Mouse (Mus musculus) embryonic fibroblast, embryonic 13.5 days (primary cell): ENCODE measurements around the gene Tas2r143. TPM values are rescaled to one million over a fixed set of nuclear protein-coding genes. Genes with fewer than 3 reads are reported as not detected.
A peak's percentile ranks its signal among the peaks of the same experiment; 100 is the strongest.

Source experiments
- H3K27ac ChIP-seq: 2 replicates; pipeline ENCODE4 v1.5.1; 2012; ENCODE audit warnings: low read length, control low read depth, inconsistent platforms; ENCODE audit not compliant: insufficient read depth
- H3K4me1 ChIP-seq: 2 replicates; pipeline ENCODE4 v1.6.1; 2011; ENCODE audit warnings: low read length; ENCODE audit not compliant: control insufficient read depth, insufficient read depth
- H3K4me3 ChIP-seq: 2 replicates; pipeline ENCODE4 v1.5.1; 2011; ENCODE audit warnings: mild to moderate bottlenecking, control low read depth, low read length; ENCODE audit not compliant: insufficient read depth
- CTCF ChIP-seq: IDR thresholded peaks from 2 replicates; pipeline ENCODE4 v1.5.1; 2011; ENCODE audit warnings: mild to moderate bottlenecking, control low read depth, low read length, moderate library complexity, borderline replicate concordance; ENCODE audit not compliant: insufficient read depth
- POLR2A ChIP-seq: IDR thresholded peaks from 2 replicates; pipeline ENCODE4 v1.6.1; 2011; ENCODE audit warnings: low read depth, mild to moderate bottlenecking, control low read depth, low read length, moderate library complexity
- polyA plus RNA-seq: library from polyadenylated mRNA; stranded (reverse); fragments of >200 nt; gene quantifications from 2 replicates; pipeline ENCODE4 v1.2.4, GENCODE M21; 2011; ENCODE audit warnings: low read depth; ENCODE audit not compliant: missing spikeins, insufficient read length

Tas2r143 gene
- not detected in 2 replicates for polyA plus RNA-seq

DNA sequence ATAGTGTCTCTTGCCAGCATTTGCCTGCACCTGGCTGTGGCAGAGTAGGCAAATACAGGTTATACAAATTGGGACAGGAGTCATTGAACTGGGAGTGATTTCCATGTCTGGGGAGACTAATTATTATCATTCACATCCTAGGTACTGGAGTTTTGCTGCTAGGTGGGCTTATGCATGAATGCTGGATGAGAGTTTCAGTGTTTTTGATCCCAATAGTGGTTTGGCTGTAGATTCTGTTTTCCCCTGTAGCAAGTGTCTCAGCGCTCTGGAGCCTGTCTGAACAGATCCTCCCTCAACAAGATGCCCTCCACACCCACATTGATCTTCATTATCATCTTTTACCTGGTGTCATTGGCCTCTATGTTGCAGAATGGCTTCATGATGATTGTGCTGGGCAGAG, at the start of gene Tas2r143:
Gene Tas2r143, plus strand, starts transcription at position 301 of the 400 bp plus-strand sequence.
- H3K4me3 ChIP-seq: no peak within 1 kb of the TSS
- H3K27ac ChIP-seq: no peak within 1 kb of the TSS
- TF ChIP-seq CTCF (no peak), POLR2A (no peak)
- peaks cover 9% of the 10 kb centered on the region for H3K4me1 ChIP-seq

DNA sequence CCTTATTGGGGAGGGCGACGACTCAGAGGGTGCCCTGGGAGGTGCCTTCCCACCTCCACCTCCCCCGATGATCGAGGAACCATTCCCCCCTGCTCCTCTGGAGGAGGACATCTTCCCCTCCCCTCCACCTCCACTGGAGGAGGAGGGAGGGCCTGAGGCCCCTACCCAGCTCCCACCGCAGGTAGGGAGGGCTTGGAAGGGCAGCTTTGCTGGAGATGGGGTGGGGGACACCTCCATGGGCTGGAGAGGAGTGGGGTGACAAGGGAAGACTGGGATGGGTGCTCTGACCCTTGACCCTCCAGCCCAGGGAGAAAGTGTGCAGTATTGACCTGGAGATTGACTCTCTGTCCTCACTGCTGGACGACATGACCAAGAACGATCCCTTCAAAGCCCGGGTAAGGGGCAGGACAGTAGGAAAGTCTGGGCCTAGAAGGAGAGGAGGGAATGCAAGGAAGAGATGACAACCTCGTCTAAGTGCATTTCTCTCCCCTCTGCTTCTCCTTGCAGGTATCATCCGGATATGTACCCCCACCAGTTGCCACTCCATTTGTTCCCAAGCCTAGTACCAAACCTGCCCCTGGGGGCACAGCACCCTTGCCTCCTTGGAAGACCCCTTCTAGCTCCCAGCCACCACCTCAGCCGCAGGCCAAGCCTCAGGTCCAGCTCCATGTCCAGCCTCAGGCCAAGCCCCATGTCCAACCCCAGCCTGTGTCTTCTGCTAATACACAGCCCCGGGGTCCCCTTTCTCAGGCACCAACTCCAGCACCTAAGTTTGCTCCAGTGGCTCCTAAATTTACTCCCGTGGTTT, 48.9 kb upstream of the Tas2r143 start:
- Histone ChIP-seq H3K4me1 (peaks cover 22% of the 10 kb centered on the region), H3K4me3 (peak overlapping the region; percentile 90), H3K27ac (peak overlapping the region; percentile 90)
- TF ChIP-seq POLR2A: 0 out of 2 replicates have a peak, but pooled peaks have one; percentile 23
- no peak for TF ChIP-seq CTCF

DNA sequence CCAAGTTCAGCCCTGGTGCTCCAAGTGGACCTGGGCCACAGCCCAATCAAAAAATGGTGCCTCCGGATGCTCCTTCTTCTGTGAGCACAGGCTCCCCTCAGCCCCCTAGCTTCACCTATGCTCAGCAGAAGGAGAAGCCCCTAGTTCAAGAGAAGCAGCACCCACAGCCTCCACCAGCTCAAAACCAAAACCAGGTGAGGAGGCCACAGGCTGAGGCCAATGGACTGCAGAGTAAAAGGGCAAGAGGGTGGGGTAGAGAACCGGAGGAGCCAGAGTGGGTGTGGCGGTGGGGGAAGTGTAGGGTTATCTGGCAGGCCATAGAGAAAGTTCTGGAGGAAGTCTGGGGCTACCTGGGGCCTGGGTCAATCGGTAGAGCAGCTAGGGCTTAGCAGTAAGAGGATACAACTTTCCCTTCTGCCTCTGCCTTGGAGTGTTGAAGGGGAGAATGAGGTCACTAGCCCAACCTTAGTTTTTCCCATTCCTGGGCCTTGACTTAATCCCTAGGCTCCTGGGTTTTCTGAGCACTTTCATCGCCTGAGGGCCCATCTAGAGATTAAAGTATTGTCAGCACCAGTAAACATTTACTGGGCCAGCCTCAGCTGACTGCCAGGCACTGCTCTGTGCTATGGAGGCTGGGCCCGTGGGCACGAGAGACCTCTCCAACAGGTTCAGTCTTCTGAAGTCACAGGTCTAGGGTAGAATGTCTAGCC, 48.1 kb upstream of the Tas2r143 start:
- H3K4me1 ChIP-seq: peaks cover 22% of the 10 kb centered on the region
- TF ChIP-seq POLR2A: peak; percentile 25; the same call in 1 of the 2 replicates
- no peak for TF ChIP-seq CTCF
- H3K27ac ChIP-seq: peak overlapping the region; percentile 90
- peak overlapping the region; percentile 90 for H3K4me3 ChIP-seq

DNA sequence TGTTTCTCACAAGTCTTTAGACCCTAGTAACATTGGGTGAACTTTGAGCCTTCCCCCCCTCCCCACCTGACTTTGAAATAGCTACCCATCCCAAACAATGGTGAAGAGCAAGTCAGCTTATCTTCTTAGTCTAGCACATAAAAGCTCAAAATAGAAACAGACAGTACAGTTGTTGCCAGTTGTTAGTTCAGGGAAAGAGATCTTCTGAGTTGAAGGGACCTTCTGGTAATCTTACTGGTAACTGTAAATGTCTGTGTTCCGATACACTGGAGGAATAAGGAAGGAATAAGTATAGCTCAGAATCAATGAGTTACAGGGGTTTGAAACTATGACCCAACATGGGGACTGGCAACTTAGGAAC, 47.6 kb upstream of the Tas2r143 start:
- H3K27ac ChIP-seq: peak overlapping the region; percentile 90; the same call in 1 of the 2 replicates
- peaks cover 22% of the 10 kb centered on the region for H3K4me1 ChIP-seq
- TF ChIP-seq CTCF: no peak
- TF ChIP-seq POLR2A: no peak; the same call in 1 of the 2 replicates
- H3K4me3 ChIP-seq: peak overlapping the region; percentile 90

DNA sequence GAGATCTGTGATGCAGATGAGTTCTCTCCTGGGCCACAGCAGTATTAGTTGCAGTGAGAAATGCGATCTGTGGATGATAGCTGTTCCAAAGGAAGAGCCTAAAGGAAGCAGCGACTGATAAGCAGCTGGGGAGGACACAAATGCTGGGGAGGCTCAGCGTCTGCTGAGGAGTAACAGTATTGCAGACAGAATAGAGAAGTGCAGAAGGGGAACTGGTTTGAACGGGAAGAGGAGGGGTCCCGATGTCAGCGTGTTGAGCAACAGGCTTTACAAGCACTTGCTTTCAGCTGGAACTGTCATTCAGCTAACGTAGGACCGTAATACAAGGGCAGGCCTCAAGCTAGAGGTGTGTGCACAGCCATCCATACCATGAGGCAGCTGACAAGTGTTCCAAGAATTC, 46.9 kb upstream of the Tas2r143 start:
- Histone ChIP-seq H3K4me1 (peaks cover 27% of the 10 kb centered on the region), H3K27ac (peak overlapping the region; percentile 90), H3K4me3 (peak overlapping the region; percentile 90)
- TF ChIP-seq POLR2A (no peak; the same call in 1 of the 2 replicates), CTCF (no peak)

DNA sequence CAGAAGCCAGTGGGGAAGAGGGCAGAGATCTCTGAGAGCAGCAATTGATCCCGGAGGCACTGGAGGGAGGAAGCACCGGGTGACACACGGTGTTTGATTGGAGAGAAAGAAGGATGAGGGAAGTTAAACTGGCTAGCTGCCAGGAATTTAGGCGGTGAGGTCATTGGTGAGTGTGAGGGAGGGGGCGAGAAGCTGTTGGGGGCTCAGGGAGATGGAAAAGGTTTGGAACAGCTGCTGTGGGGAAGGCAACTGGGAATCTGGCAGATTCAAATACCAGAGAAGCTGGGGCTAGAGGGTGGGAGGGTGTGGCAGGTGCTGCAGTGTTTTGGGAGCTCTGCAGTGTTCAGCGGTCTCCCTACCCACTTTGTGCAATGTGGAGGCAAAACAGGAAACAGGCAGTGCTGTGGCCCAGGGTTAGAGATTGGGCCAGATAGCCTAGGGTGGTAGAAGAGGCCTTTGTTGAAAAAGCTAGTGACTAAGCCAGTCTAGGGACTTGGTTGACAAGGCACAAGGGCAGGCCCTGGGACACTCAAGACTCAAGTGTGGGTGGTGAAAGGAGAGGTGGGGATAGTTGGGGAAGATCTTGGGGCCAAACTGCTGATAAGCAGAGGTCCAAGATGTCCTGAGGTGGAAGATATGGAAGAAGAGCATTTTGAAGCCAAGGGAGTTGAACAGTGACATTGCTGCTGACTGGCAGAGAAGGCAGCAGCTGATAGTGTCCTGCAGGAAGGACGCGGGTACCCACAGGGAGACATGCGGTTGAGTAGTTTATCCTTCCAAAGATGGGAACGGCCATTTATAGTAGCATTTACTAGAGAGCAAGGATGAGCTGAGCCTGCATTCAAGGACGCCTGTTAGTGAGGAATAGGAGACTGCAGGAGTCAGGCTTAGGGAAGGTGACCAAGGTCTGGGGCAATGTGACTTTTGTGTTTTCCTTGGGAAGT, 45.7 kb upstream of the Tas2r143 start:
- peak overlapping the region; percentile 90 for H3K4me3 ChIP-seq
- no peak for TF ChIP-seq POLR2A
- no peak for TF ChIP-seq CTCF
- H3K27ac ChIP-seq: peak overlapping the region; percentile 90; the same call in 1 of the 2 replicates
- peaks cover 26% of the 10 kb centered on the region for H3K4me1 ChIP-seq

DNA sequence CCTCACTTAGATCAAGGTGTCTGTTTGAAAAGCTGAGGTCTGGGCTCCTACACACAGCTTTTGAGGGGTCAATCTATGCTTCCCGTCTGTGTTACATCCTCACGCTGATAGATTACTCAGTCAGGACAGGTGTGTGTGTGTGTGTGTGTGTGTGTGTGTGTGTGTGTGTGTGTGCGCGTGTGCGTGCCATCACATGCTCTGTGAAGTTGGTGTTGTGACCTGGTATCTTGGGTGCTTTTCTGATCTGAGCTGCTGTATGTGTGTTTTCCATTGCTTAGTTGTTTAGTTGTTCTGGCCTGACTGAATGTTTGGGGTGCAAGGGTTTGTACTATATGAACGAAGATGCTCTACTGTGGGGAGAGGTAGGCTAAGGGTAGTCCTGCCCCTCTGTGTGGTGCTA, 44.7 kb upstream of the Tas2r143 start:
- no peak for TF ChIP-seq POLR2A
- TF ChIP-seq CTCF: no peak
- H3K4me3 ChIP-seq: peak overlapping the region; percentile 90
- H3K27ac ChIP-seq: no peak overlapping the region
- H3K4me1 ChIP-seq: peaks cover 26% of the 10 kb centered on the region

DNA sequence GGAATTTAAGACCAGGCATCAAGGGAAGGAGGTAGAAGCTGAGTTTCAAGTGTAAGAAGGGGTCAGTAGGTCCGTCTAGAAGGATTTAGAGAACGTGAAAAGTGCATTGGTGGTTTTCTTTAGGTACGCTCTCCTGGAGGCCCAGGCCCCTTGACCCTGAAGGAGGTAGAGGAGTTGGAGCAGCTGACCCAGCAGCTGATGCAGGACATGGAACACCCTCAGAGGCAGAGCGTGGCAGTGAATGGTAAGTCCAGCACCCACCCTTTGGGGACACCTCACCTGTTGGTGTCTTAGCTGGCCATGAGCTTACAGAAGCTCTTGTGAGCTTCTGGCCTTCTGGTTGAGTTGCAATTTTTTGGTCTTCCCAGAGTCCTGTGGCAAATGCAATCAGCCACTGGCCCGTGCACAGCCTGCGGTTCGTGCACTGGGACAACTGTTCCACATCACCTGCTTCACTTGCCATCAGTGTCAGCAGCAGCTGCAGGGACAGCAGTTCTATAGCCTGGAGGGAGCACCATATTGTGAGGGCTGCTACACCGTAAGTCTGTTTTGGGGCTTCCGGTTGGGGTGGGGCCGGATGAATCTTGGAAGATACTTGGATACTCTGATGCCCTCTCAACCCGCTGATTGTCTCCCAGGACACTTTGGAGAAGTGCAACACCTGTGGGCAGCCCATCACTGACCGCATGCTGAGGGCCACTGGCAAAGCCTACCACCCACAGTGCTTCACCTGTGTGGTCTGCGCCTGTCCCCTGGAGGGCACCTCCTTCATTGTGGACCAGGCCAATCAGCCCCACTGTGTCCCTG, 44.0 kb upstream of the Tas2r143 start:
- Histone ChIP-seq H3K4me1 (peaks cover 26% of the 10 kb centered on the region), H3K27ac (no peak overlapping the region), H3K4me3 (no peak overlapping the region)
- TF ChIP-seq CTCF (no peak), POLR2A (no peak; the same call in 1 of the 2 replicates)
